Mouse (Mus musculus) liver, embryonic 14.5 days (tissue): ENCODE results near the gene Msi2.

Experiments used
- CTCF ChIP-seq: IDR thresholded peaks from 2 replicates; pipeline ENCODE4 v1.5.1; 2016; ENCODE audit warnings: antibody characterized with exemption, low read depth, control low read depth
- EP300 ChIP-seq: IDR thresholded peaks from 2 replicates; pipeline ENCODE4 v1.6.1; 2016; ENCODE audit warnings: antibody characterized with exemption, low read depth

DNA sequence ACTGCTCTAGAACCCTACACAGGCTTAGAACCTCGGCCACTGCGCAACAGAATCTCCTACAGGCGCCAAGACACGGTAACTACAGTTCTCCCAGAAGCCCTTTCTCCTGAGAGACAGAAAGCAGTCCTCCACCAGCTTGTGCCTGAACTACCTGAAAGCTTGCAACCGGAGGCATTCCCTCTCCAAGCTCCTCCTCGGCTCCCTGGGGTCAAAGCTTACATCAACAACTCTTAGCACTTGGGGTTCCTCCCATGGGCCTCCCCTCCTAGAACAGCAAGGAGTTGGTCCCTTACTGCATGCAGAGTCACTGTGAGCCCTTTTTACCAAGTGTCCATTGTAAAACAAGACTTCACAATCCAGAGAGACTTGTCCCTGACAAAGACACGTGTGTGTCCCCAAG is 49.2 kb downstream of the Msi2 start:
- no peak for TF ChIP-seq CTCF
- no peak for TF ChIP-seq EP300
